Mouse (Mus musculus): ENCODE results near the gene Gm3269.
"Not testable (repeated sequence)": the region's sequence is repeated elsewhere in the genome, so short reads cannot be mapped to it uniquely, and the experiment has no call there.

Gm3269 gene

DNA sequence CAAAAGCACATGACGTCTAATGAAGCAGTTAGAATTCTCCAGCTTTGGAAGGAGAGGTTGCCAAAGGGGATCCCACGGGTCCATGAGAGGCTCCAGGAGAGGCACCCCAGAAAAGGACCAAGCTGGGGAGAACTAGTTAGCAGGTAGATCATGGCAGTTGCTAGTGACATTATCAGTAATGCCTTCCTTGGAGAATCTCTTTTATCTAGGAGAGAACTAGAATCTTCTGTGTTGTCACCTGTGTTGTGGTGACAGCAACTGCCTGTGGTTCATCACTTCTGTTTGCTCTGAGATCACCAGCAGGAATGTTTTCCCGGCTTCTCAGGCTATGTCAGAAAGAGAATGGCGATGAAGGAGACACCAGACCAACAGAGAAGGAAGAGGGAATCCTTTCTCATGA is at the start of gene Gm3269:
Gene Gm3269, plus strand, starts transcription at position 301 of the 400 bp plus-strand sequence.
- DNase-seq (ENCODE audit: low read depth, low spot score), result not testable (repeated sequence)

DNA sequence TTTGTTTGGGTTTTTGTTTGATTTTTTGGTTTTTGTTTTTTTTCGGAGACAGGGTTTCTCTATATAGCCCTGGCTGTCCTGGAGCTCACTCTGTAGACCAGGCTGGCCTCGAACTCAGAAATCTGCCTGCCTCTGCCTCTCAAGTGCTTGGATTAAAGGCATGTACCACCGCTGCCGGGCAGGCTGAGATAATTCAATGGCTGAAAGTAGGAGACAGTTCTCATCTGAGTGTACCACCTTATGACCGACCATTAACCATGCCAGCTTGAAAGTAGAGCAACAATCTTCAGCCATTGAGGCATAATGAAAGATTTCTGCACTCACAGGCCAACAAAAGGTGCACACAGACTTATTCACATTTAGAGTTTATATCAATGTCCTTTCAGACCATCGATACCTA is 31.5 kb upstream of the Gm3269 start:
- not testable (repeated sequence) for DNase-seq (ENCODE audit: low read depth, low spot score)

DNA sequence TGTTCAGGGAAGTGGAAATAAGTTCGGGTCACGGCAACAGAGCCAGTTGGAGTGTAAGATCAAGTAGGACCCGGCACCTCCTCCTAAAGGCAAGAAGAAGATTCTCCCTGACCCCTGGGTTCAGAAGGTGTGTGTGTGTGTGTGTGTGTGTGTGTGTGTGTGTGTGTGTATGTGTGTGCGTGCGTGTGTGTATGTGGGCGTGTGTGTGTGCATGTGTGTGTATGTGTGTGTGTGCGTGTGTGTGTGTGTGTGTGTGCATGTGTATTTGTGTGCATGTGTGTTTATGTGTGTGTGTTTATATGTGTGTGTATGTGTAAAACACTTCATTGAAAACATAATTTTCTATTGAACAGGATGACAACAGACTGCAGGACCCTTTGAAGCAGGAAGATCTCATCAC is 16.0 kb upstream of the Gm3269 start:
- DNase-seq (ENCODE audit: low read depth, low spot score), result not testable (repeated sequence)

DNA sequence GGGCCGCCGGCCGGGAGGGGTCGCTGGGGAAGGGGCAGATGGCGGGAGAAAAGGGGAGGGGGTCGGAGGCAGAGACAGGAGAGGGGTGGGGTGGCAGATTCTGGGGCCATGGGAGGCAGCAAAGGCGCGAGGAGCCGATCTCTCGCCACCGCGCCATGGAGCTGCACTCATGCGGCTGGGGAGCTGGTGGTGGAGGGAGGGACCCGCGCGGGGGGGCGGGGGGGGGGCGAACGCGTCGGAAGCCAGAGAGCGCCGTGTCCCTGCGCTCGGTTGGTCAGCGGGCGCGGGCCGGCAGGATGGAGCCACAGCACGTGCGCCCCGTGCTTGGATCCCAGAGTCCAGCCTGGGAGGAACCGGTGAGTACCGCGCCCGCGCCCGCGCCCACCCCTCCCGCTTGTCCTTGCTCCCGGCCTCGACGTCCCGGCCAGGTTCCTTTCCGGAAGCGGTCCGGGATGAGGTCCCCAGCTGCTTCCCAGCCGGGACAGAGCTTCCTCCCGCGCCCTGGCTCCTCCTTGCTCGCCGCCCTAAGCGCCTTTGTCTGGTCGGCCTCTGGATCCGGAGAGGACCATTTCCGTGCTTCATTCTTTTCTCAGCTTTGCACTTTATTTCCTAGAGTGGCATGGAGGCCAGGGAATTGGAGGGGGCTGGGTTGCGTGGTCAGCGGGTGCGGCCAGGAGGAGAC is 17.5 kb downstream of the Gm3269 start, which contains the start of gene Gm3264:
Gene Gm3264, plus strand, starts transcription at position 278 of the 682 bp plus-strand sequence.
- not testable (repeated sequence) for DNase-seq (ENCODE audit: low read depth, low spot score)

DNA sequence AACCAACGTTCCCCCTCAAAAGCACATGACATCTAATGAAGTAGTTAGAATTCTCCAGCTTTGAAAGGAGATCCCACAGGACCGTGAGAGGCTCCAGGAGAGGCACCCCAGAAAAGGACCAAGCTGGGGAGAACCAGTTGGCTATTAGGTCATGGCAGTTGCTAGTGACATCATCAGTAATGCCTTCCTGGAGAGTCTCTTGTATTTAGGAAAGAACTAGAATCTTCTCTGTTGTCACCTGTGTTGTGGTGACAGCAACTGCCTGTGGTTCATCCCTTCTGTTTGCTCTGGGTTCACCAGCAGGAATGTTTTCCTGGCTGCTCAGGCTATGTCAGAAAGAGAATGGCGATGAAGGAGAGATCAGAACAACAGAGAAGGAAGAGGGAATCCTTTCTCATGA is 54.2 kb downstream of the Gm3269 start, which contains the start of gene Gm3278:
Gene Gm3278, plus strand, starts transcription at position 301 of the 400 bp plus-strand sequence.
- not testable (repeated sequence) for DNase-seq (ENCODE audit: low read depth, low spot score)
